Mouse (Mus musculus): Measurements from ENCODE around the gene Rnf2.

DNA sequence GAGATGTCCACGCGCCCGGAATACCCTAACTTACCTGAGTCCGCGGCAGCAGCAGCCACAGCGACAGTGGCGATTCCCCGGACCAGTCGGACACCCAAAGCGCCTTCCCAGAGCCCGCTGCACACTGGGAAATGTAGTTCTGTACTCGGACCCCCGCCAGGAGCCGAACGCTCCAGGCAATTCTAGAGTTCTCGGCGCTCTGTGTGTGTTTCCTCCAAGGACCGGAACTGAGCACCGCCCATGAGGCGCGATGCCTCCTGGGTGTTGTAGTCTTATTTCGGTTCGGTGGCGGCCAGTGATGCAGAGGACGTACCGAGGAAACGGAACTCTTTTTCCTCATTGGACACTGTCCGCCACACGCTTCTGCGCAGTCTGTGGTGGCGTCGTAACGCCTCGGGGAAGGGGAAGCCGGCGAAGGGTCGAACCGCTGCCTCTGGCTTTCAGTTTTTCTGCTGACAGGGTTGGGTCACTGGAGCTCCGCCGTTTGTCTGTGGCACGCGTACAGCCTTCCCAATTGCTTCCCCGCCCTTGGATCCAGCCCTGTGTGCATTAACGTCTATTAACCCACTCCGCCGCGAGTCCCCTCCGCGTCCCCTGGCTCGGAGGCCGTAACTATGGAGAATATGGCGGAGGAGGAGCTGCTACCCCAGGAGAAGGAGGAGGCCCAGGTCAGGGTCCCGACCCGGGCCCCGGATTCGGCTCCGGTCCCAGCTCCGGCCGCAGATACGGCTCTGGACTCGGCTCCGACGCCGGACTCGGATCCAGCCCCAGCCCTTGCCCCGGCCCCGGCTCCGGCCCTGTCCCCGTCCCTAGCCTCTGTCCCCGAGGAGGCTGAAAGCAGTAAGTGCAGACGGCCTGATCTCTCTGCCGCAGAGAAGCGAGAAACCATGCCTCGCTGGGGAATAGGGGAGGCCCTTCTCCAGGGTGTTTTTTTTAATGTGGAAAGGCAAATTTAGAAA, 72.2 kb downstream of the Rnf2 start, which contains the start of the genes Swt1 and Trmt1l:
- TF ChIP-seq EP300 (IDR thresholded peaks at IDR 0.05; ENCODE audit: low read depth) (no peak), CTCF (IDR thresholded peaks at IDR 0.05; ENCODE audit: low read depth) (no peak)
